Mouse (Mus musculus): ENCODE measurements around the gene Hsd11b1. TPM values are rescaled to one million over a fixed set of nuclear protein-coding genes. Genes with fewer than 3 reads are reported as not detected.
A peak's percentile ranks its signal among the peaks of the same experiment; 100 is the strongest.

The Hsd11b1 gene
- total RNA-seq, 2 experiments from 2014 or later: 5.7 to 7.0 TPM

GRCm38 (mm10) chr1:193284228-193284779 is 20.4 kb upstream of the Hsd11b1 start:
- intact Hi-C loops (cut with DNase I; ENCODE audit: low total_unique reads): no loop called here
- no peak for DNase-seq

- no peak for DNase-seq
- intact Hi-C loops (cut with DNase I; ENCODE audit: low total_unique reads): no loop called here
These were observed 17.5 kb upstream of the Hsd11b1 start for GRCm38 (mm10) chr1:193281344-193281743.

- DNase-seq: no peak
- intact Hi-C loops (cut with DNase I; ENCODE audit: low total_unique reads): no loop called here
These were observed 15.6 kb upstream of the Hsd11b1 start for GRCm38 (mm10) chr1:193279492-193279891.

- peak; percentile 56 for DNase-seq
- intact Hi-C loops (cut with DNase I; ENCODE audit: low total_unique reads): no loop called here
These were observed 14.7 kb upstream of the Hsd11b1 start for GRCm38 (mm10) chr1:193278414-193279045.

- intact Hi-C loops (cut with DNase I; ENCODE audit: low total_unique reads): no loop called here
- no peak for DNase-seq
These were observed 10.7 kb upstream of the Hsd11b1 start for GRCm38 (mm10) chr1:193274407-193275071.

GRCm38 (mm10) chr1:193272916-193273601 is 9.2 kb upstream of the Hsd11b1 start, which contains the start of gene G0s2:
G0s2 (minus strand) TSS chr1:193273217.
- intact Hi-C loops (cut with DNase I; ENCODE audit: low total_unique reads): no loop called here

GRCm38 (mm10) chr1:193272137-193272915 is 8.5 kb upstream of the Hsd11b1 start:
- intact Hi-C loops (cut with DNase I; ENCODE audit: low total_unique reads): no loop called here
- DNase-seq: peak; percentile 46

More at GRCm38 (mm10) chr1:193272916-193273601, 9.2 kb upstream of the Hsd11b1 start, which contains the start of gene G0s2:
- peak; percentile 87 for DNase-seq

- intact Hi-C loops (cut with DNase I; ENCODE audit: low total_unique reads): no loop called here
- no peak for DNase-seq
These were observed 7.3 kb upstream of the Hsd11b1 start for GRCm38 (mm10) chr1:193270965-193271763.

- no peak for DNase-seq
- intact Hi-C loops (cut with DNase I; ENCODE audit: low total_unique reads): no loop called here
These were observed 1.9 kb upstream of the Hsd11b1 start for GRCm38 (mm10) chr1:193265734-193266133.

- DNase-seq: no peak
- intact Hi-C loops (cut with DNase I; ENCODE audit: low total_unique reads): no loop called here
These were observed 608 bp downstream of the Hsd11b1 start for GRCm38 (mm10) chr1:193263026-193263907.

- intact Hi-C loops (cut with DNase I; ENCODE audit: low total_unique reads): loop anchor here (2.0 kb wide), 1 partner anchor 61 kb away; no protein-coding TSS in a partner anchor
- no peak for DNase-seq
These were observed 1.9 kb downstream of the Hsd11b1 start for GRCm38 (mm10) chr1:193261897-193262548.

- intact Hi-C loops (cut with DNase I; ENCODE audit: low total_unique reads): loop anchor here (5.0 kb wide), 1 partner anchor 113 kb away; the partner anchor contains the start of gene Camk1g
- no peak for DNase-seq
These were observed 4.3 kb downstream of the Hsd11b1 start for GRCm38 (mm10) chr1:193259559-193259958.

GRCm38 (mm10) chr1:193256621-193257098 is 7.2 kb downstream of the Hsd11b1 start:
- intact Hi-C loops (cut with DNase I; ENCODE audit: low total_unique reads): loop anchor here (5.0 kb wide), 1 partner anchor 116 kb away; the partner anchor contains the start of gene Camk1g
- no peak for DNase-seq

GRCm38 (mm10) chr1:193256289-193256577 is 7.6 kb downstream of the Hsd11b1 start:
- intact Hi-C loops (cut with DNase I; ENCODE audit: low total_unique reads): loop anchor here (5.0 kb wide), 1 partner anchor 116 kb away; the partner anchor contains the start of gene Camk1g
- DNase-seq: no peak

- DNase-seq: peak; percentile 76
- intact Hi-C loops (cut with DNase I; ENCODE audit: low total_unique reads): loop anchor here (1.0 to 5.0 kb wide), 2 partner anchors 72 to 117 kb away; partner anchors contain the start of gene Camk1g
These were observed 8.2 kb downstream of the Hsd11b1 start for GRCm38 (mm10) chr1:193255488-193256288.

GRCm38 (mm10) chr1:193255032-193255431 is 8.8 kb downstream of the Hsd11b1 start:
- no peak for DNase-seq

More at GRCm38 (mm10) chr1:193255032-193255431, 8.8 kb downstream of the Hsd11b1 start:
- intact Hi-C loops (cut with DNase I; ENCODE audit: low total_unique reads): loop anchor here (1.0 to 5.0 kb wide), 2 partner anchors 72 to 117 kb away; partner anchors contain the start of gene Camk1g

All from gastrocnemius, postnatal 14 days (tissue).